Mouse (Mus musculus) myocyte (in vitro differentiated cells): ENCODE results near the gene Parvb.

Experiments used
- MAX ChIP-seq: IDR thresholded peaks from one replicate; pipeline ENCODE4 v1.6.1; 2011; ENCODE audit warnings: low read depth, mild to moderate bottlenecking, control low read depth
- MYOD1 ChIP-seq, 3 experiments: IDR thresholded peaks; one replicate each; pipeline ENCODE4 v1.6.1; 2011; ENCODE audit warnings: control low read depth in 2 of 3, low read depth in 2 of 3, mild to moderate bottlenecking in 2 of 3, moderate library complexity in 1 of 3; ENCODE audit not compliant: insufficient read length in 2 of 3, control insufficient read depth in 1 of 3
- MYOG ChIP-seq, 3 experiments: IDR thresholded peaks; one replicate each; pipeline ENCODE4 v1.6.1; 2011; ENCODE audit warnings: control low read depth in 2 of 3, low read depth in 2 of 3, mild to moderate bottlenecking in 2 of 3; ENCODE audit not compliant: insufficient read length in 2 of 3, control insufficient read depth in 1 of 3, insufficient read depth in 1 of 3
- POLR2A ChIP-seq: IDR thresholded peaks from one replicate; pipeline ENCODE4 v1.6.1; 2011; ENCODE audit warnings: low read depth, mild to moderate bottlenecking, control low read depth, moderate library complexity; ENCODE audit not compliant: insufficient read length
- POLR2AphosphoS2 ChIP-seq: IDR thresholded peaks from one replicate; pipeline ENCODE4 v1.6.1; 2011; ENCODE audit warnings: low read depth, control low read depth; ENCODE audit not compliant: insufficient read length
- TCF3 ChIP-seq: IDR thresholded peaks from one replicate; pipeline ENCODE4 v1.6.1; 2011; ENCODE audit warnings: low read depth, control low read depth; ENCODE audit not compliant: insufficient read length

GRCm38 (mm10) chr15:84331066-84331612 is 99.3 kb downstream of the Parvb start:
- TF ChIP-seq MAX (no peak), POLR2A (no peak), MYOG (IDR thresholded peaks at IDR 0.05; ENCODE audit: control insufficient read depth in 1 of 3, insufficient read depth in 1 of 3, insufficient read length in 2 of 3, low read depth in 2 of 3) (no peak), POLR2AphosphoS2 (no peak), TCF3 (no peak), MYOD1 (IDR thresholded peaks at IDR 0.05; ENCODE audit: control insufficient read depth in 1 of 3, insufficient read length in 2 of 3, low read depth in 2 of 3) (no peak)
